Mouse (Mus musculus) cerebellum, adult 11-12 months (tissue): Measurements from ENCODE around the gene RPS10-NUDT3.

Source experiments
- DNase-seq: peaks from one replicate; pipeline ENCODE4 v3.0.0; 2022

Gene RPS10-NUDT3

GRCm38 (mm10) chr17:27634871-27635574, at the start of gene RPS10-NUDT3:
RPS10-NUDT3 (minus strand) TSS chr17:27635222.
- DNase-seq: peak; percentile 91

- no peak for DNase-seq
Measured at GRCm38 (mm10) chr17:27678924-27679813, 44.1 kb upstream of the RPS10-NUDT3 start.

GRCm38 (mm10) chr17:27677756-27678155, 42.7 kb upstream of the RPS10-NUDT3 start:
- DNase-seq: no peak

- DNase-seq: no peak
Measured at GRCm38 (mm10) chr17:27676270-27676669, 41.2 kb upstream of the RPS10-NUDT3 start.

- DNase-seq: no peak
Measured at GRCm38 (mm10) chr17:27675453-27675852, 40.4 kb upstream of the RPS10-NUDT3 start.

GRCm38 (mm10) chr17:27673945-27674344, 38.9 kb upstream of the RPS10-NUDT3 start:
- DNase-seq: no peak

- no peak for DNase-seq
Measured at GRCm38 (mm10) chr17:27671720-27672119, 36.7 kb upstream of the RPS10-NUDT3 start.

GRCm38 (mm10) chr17:27658767-27659166, 23.7 kb upstream of the RPS10-NUDT3 start:
- DNase-seq: no peak

GRCm38 (mm10) chr17:27657123-27657522, 22.1 kb upstream of the RPS10-NUDT3 start:
- peak; percentile 87 for DNase-seq

GRCm38 (mm10) chr17:27656414-27656813, 21.4 kb upstream of the RPS10-NUDT3 start:
- peak; percentile 60 for DNase-seq

GRCm38 (mm10) chr17:27656011-27656399, 21.0 kb upstream of the RPS10-NUDT3 start:
- peak; percentile 82 for DNase-seq

GRCm38 (mm10) chr17:27655089-27656010, 20.3 kb upstream of the RPS10-NUDT3 start, which contains the start of gene Pacsin1:
Pacsin1 (plus strand) TSS chr17:27655509.
- DNase-seq: peak; percentile 92

- no peak for DNase-seq
Measured at GRCm38 (mm10) chr17:27653253-27653959, 18.4 kb upstream of the RPS10-NUDT3 start.

- DNase-seq: no peak
Measured at GRCm38 (mm10) chr17:27652046-27652790, 17.2 kb upstream of the RPS10-NUDT3 start.

GRCm38 (mm10) chr17:27650586-27650985, 15.6 kb upstream of the RPS10-NUDT3 start:
- DNase-seq: peak; percentile 63

GRCm38 (mm10) chr17:27650160-27650559, 15.1 kb upstream of the RPS10-NUDT3 start:
- peak; percentile 82 for DNase-seq

- peak; percentile 74 for DNase-seq
Measured at GRCm38 (mm10) chr17:27645807-27646206, 10.8 kb upstream of the RPS10-NUDT3 start.

- peak; percentile 63 for DNase-seq
Measured at GRCm38 (mm10) chr17:27644572-27644971, 9.6 kb upstream of the RPS10-NUDT3 start.

GRCm38 (mm10) chr17:27643756-27644155, 8.7 kb upstream of the RPS10-NUDT3 start:
- DNase-seq: peak; percentile 66

GRCm38 (mm10) chr17:27643101-27643500, 8.1 kb upstream of the RPS10-NUDT3 start:
- peak; percentile 70 for DNase-seq

GRCm38 (mm10) chr17:27642491-27643062, 7.6 kb upstream of the RPS10-NUDT3 start:
- peak; percentile 99 for DNase-seq
